Mouse (Mus musculus) liver, embryonic 13.5 days (tissue): ENCODE results near the gene Wrap73. TPM values are rescaled to one million over a fixed set of nuclear protein-coding genes. Genes with fewer than 3 reads are reported as not detected.

Experiments
- ATAC-seq: fragments of 200-750 bp; cut with Nextera tagmentation; 2 replicates; pipeline ENCODE4 v1.8.0; 2017; ENCODE audit warnings: low read depth, mild to moderate bottlenecking, moderate number of reproducible peaks, moderate library complexity
- DNase-seq: peaks from one replicate; pipeline ENCODE4 v3.0.0; 2022
- H3K27ac ChIP-seq: fragments of 300-500 bp; sonication (generic); 2 replicates; pipeline ENCODE4 v1.5.1; 2015; ENCODE audit warnings: moderate library complexity, mild to moderate bottlenecking, inconsistent platforms
- H3K27me3 ChIP-seq: fragments of 300-500 bp; sonication (generic); 2 replicates; pipeline ENCODE4 v1.6.1; 2015; ENCODE audit warnings: mild to moderate bottlenecking, inconsistent platforms
- H3K36me3 ChIP-seq: fragments of 300-500 bp; sonication (generic); 2 replicates; pipeline ENCODE4 v1.6.1; 2015; ENCODE audit warnings: mild to moderate bottlenecking, inconsistent platforms
- H3K4me1 ChIP-seq: fragments of 300-500 bp; sonication (generic); replicated peaks from 2 replicates; pipeline ENCODE4 v1.6.1; 2015; ENCODE audit warnings: inconsistent platforms
- H3K4me2 ChIP-seq: fragments of 300-500 bp; sonication (generic); 2 replicates; pipeline ENCODE4 v1.6.1; 2015; ENCODE audit warnings: inconsistent platforms, mild to moderate bottlenecking, moderate library complexity
- H3K4me3 ChIP-seq: fragments of 300-500 bp; sonication (generic); replicated peaks from 2 replicates; pipeline ENCODE4 v1.5.1; 2015; ENCODE audit warnings: mild to moderate bottlenecking, inconsistent platforms
- H3K9ac ChIP-seq: fragments of 300-500 bp; sonication (generic); 2 replicates; pipeline ENCODE4 v1.6.1; 2015; ENCODE audit warnings: mild to moderate bottlenecking, inconsistent platforms
- H3K9me3 ChIP-seq: fragments of 300-500 bp; sonication (generic); replicated peaks from 2 replicates; pipeline ENCODE4 v1.6.1; 2016; ENCODE audit warnings: inconsistent platforms
- WGBS: fragments of 180-500 bp; shearing (Covaris S2); methylation state at CpG from one replicate; pipeline ENCODE4 v1.1.7; 2015; ENCODE audit not compliant: insufficient replicate concordance; 5-methylcytosine and 5-hydroxymethylcytosine counted together
- polyA plus RNA-seq: library from polyadenylated mRNA; unstranded; fragments of >200 nt; fragmentation: Nextera tagmentation; extraction: Ambion mirVana; gene quantifications from 2 replicates; pipeline ENCODE4 v1.2.1, GENCODE M21; 2015

Wrap73 gene
- polyA plus RNA-seq, 1 experiment from 2014 or later = 29.9 TPM

DNA sequence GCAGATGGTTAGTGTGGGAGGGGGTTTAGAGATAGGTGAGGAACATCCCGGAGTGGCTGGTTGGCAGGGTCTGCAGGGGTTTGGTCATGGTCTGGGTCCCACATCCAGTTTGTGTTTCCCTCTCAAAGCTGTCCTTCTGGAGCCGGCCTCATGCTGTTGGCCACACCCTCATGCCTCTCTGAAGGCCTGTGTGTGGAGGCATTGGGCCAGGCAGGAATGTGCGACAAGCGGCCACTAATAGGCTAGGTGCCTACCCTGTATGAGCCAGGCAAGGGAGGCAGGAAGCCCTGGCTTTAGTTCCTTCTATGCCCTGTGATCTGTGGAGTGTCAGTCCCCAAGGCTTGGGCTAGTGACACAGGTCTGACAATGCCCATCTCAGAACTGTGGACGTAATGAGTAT is 42.8 kb downstream of the Wrap73 start:
- H3K27me3 ChIP-seq = no peaks in the 10 kb centered on the region
- 71% methylated on average over 5 of the region's 5 CpGs for WGBS
- H3K9me3 ChIP-seq = no peaks in the 10 kb centered on the region
- H3K36me3 ChIP-seq = no peaks in the 10 kb centered on the region
- no peak for ATAC-seq
- H3K27ac ChIP-seq = no peak overlapping the region
- H3K4me2 ChIP-seq = no peak overlapping the region
- H3K9ac ChIP-seq = no peak overlapping the region
- H3K4me1 ChIP-seq = peaks cover 7% of the 10 kb centered on the region; the same call in 1 of the 2 replicates
- no peak overlapping the region for H3K4me3 ChIP-seq
- DNase-seq = no peak

DNA sequence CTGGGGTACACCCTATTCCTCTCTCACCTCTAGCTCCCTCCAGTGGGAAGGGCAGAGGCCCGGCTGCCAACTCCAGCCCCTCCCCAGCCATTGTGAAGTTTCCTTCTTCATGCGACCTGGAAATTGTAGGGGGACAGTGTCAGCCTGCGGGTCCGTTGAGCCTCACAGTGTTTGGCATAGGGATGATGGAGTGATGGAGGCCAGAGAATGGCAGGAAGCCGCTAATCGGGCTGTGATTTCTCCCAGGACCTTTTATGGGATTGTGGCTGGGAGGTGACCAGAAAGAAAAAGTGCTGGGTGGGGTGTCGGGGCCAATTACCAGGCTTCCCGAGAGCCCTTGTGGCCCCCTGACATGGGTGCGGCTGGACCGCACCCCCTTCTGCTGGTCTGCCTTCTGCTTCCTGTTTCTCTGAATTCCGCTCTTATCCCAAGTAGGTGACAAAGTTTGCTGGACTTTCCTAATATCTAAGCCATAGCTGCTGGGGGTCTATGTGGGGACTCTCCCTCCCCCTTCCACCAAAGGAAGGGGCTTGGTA is 43.9 kb downstream of the Wrap73 start:
- no peaks in the 10 kb centered on the region for H3K36me3 ChIP-seq
- H3K4me2 ChIP-seq = no peak overlapping the region
- H3K27me3 ChIP-seq = no peaks in the 10 kb centered on the region
- H3K9me3 ChIP-seq = no peaks in the 10 kb centered on the region
- DNase-seq (no peak), ATAC-seq (no peak)
- 39% methylated on average over 11 of the region's 11 CpGs for WGBS
- H3K27ac ChIP-seq = no peak overlapping the region
- H3K9ac ChIP-seq = no peak overlapping the region
- H3K4me1 ChIP-seq = peaks cover 7% of the 10 kb centered on the region; the same call in 1 of the 2 replicates
- H3K4me3 ChIP-seq = no peak overlapping the region

DNA sequence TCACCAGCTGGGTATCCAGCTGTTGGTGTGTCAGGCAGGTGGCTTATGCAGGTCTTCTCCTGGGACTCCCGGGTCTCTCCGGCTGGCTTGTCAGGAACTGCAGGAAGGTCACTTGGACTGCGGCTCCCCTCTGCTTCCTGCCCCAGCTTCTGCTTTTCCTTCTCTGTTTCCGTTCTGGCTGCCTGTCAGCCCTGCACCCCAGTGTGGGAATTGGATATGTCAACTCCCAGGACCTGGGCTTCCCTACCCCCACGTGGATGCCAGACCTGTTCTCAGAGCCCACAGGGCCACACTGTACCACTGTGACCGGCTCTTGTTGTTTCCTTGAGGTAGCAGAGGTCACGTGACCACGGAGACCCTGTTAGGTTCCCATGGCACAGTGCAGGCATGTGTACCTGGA is 46.8 kb downstream of the Wrap73 start:
- 22% methylated on average over 8 of the region's 8 CpGs for WGBS
- H3K36me3 ChIP-seq = no peaks in the 10 kb centered on the region
- H3K27me3 ChIP-seq = no peaks in the 10 kb centered on the region
- ATAC-seq = no peak
- H3K27ac ChIP-seq = no peak overlapping the region
- H3K4me3 ChIP-seq = no peak overlapping the region
- H3K9me3 ChIP-seq = no peaks in the 10 kb centered on the region
- no peak for DNase-seq
- H3K4me2 ChIP-seq = no peak overlapping the region
- no peak overlapping the region for H3K9ac ChIP-seq
- peaks cover 7% of the 10 kb centered on the region; the same call in 1 of the 2 replicates for H3K4me1 ChIP-seq

DNA sequence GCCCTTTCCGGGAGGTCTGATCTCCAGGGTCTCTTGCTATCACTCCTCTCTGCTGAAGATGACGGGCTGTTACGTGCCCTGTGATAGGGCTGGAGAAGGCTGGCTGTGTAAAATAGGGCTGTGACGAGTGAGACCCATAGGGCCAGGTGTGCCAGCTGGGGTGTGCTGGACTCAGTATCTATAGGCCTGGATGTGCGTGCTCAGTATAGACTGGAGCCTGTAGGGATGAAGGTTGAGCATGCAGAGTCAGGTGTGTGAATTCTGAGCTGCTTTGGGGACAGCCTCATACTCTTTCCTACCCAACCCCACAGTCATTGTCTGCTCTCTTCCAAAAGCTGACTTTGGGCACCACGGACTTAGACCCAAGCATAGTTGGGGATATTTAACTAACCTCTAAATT is 55.8 kb downstream of the Wrap73 start:
- Histone ChIP-seq H3K36me3 (no peaks in the 10 kb centered on the region), H3K9me3 (no peaks in the 10 kb centered on the region), H3K9ac (no peak overlapping the region), H3K27me3 (no peaks in the 10 kb centered on the region), H3K27ac (no peak overlapping the region), H3K4me3 (no peak overlapping the region), H3K4me1 (no peaks in the 10 kb centered on the region), H3K4me2 (no peak overlapping the region)
- DNase-seq (no peak), ATAC-seq (no peak)
- 68% methylated on average over 6 of the region's 6 CpGs for WGBS

DNA sequence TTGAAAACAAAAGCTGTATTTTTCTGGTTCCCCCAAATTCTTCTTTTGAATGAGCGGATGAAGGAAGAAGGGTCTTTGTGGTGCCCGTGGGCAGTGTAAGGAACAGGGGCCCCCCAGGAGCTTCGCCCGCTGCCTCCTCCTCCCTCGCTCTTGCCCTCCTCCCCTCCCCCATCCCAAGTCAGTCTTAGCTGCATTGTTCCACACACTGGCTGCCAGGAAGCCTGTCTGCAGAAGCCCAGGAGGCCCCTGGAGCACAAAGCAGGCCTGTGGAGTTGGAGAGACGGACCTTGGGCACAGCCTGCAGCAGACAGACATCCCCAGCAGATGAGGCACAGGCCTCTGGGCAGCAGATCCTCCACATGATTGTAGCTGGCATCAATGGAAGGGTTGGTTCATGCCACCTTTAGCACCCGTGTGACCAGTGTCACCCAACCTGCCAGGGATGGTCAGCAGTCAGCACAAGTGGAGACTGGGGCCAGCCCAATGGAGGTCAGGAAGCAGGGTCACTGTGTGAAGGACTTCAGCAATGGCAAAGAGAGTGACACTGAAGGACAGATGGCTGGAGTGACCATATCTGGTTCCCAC is 56.3 kb downstream of the Wrap73 start:
- DNase-seq = no peak

DNA sequence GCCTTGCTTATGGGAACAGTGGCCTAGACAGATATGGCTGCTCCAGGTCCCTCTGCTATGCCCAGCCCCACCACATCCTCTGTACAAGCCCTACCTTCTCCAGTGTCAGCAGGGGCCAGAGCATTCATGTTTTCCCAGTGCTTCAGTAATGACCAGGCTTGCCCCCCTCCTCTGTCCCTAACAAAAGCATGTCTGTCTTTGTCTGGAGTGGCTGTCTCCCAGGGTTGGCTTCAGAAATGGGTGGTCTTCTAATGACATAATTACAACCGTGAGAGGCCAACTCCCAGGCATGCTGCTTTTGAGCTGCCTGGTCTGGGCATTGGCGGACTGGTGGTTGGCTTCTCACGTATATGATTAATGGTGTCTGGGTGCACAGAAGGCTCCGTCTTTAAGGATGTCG is 59.3 kb downstream of the Wrap73 start:
- Histone ChIP-seq H3K4me3 (no peak overlapping the region), H3K27me3 (no peaks in the 10 kb centered on the region), H3K9me3 (no peaks in the 10 kb centered on the region), H3K27ac (no peak overlapping the region), H3K4me1 (no peaks in the 10 kb centered on the region), H3K9ac (no peak overlapping the region), H3K36me3 (no peaks in the 10 kb centered on the region), H3K4me2 (no peak overlapping the region)
- ATAC-seq (no peak), DNase-seq (no peak)
- 78% methylated on average over 5 of the region's 5 CpGs for WGBS

More for the DNA sequence above, 56.3 kb downstream of the Wrap73 start:
- 46% methylated on average over 7 of the region's 7 CpGs for WGBS
- Histone ChIP-seq H3K9ac (no peak overlapping the region), H3K36me3 (no peaks in the 10 kb centered on the region), H3K27me3 (no peaks in the 10 kb centered on the region), H3K4me2 (no peak overlapping the region), H3K27ac (no peak overlapping the region), H3K4me3 (no peak overlapping the region), H3K4me1 (no peaks in the 10 kb centered on the region), H3K9me3 (no peaks in the 10 kb centered on the region)
- no peak for ATAC-seq

DNA sequence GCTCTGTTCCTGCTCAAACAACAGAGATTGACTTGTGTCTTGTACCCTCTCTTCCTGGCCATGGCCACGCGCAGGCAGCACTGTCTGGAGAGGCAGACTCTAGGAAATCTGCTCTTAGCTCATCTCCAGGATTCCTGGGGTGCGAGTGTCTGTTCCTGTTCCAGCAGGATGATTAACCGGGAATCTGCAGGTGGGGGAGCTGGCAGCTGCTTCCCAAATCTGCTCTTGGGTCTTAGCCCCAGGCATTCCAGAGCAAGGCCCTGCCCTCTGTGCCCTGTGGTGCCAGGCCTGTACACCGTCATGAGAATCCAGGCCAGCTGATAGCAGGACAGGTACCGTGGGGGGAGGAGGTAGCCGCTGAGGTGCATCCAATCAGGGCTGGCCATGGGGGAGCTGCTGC is 62.4 kb downstream of the Wrap73 start:
- DNase-seq (no peak), ATAC-seq (no peak)
- no peak overlapping the region for H3K27ac ChIP-seq
- no peak overlapping the region for H3K4me3 ChIP-seq
- no peaks in the 10 kb centered on the region for H3K36me3 ChIP-seq
- H3K9ac ChIP-seq = no peak overlapping the region
- 66% methylated on average over 7 of the region's 7 CpGs for WGBS
- no peaks in the 10 kb centered on the region for H3K4me1 ChIP-seq
- H3K27me3 ChIP-seq = 0 out of 2 replicates have a peak, but pooled peaks cover 3% of the 10 kb centered on the region
- no peak overlapping the region for H3K4me2 ChIP-seq
- H3K9me3 ChIP-seq = no peaks in the 10 kb centered on the region

DNA sequence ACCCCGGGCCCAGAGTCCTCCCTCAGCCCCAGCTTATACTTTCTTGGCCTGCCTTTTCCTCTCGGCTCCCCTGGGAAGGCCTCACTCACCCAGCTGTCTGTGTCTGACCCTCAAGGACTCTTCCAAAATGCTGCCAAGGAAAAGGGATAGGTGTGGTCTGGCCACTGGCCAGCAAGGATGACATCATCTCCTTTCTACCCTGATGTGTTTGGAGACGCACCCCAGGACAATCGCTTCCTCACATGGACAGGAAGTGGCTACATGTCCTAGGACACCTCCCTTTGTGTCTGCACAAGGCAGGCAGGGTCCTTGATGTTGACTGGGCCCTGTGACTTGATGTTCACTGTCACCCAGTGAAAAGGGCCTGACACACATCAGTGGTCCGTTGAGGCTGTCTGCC is 63.2 kb downstream of the Wrap73 start:
- no peak for DNase-seq
- ATAC-seq = no peak
- H3K9me3 ChIP-seq = no peaks in the 10 kb centered on the region
- H3K27ac ChIP-seq = no peak overlapping the region
- no peak overlapping the region for H3K9ac ChIP-seq
- no peaks in the 10 kb centered on the region for H3K4me1 ChIP-seq
- WGBS = 41% methylated on average over 5 of the region's 5 CpGs
- H3K4me3 ChIP-seq = no peak overlapping the region
- no peak overlapping the region for H3K4me2 ChIP-seq
- H3K27me3 ChIP-seq = 0 out of 2 replicates have a peak, but pooled peaks cover 5% of the 10 kb centered on the region
- no peaks in the 10 kb centered on the region for H3K36me3 ChIP-seq

DNA sequence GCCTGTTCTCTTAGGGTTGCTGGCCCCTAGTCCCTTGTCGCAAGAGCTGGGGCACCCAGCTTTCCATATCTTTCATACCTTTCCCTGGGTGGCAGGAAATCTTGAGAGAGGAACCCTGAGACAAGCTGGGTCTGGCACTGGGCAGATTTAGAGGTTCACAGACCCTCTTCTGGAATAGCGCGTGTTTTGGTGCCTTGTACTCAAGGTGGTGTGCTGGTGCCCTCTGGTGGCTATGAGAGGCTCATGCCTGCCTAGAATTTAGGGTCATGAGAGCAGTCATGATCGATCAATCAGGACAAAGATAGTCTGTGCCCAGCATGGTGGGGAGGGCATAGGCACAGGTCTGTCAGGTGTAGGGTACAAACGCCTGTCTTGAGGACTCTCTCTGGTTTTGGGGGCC is 65.1 kb downstream of the Wrap73 start:
- Histone ChIP-seq H3K4me3 (no peak overlapping the region), H3K36me3 (no peaks in the 10 kb centered on the region), H3K4me1 (no peaks in the 10 kb centered on the region), H3K27me3 (0 out of 2 replicates have a peak, but pooled peaks cover 8% of the 10 kb centered on the region), H3K9me3 (no peaks in the 10 kb centered on the region), H3K9ac (no peak overlapping the region), H3K27ac (no peak overlapping the region), H3K4me2 (no peak overlapping the region)
- 14% methylated on average over 5 of the region's 5 CpGs for WGBS
- DNase-seq = peak; percentile 11
- ATAC-seq = no peak

DNA sequence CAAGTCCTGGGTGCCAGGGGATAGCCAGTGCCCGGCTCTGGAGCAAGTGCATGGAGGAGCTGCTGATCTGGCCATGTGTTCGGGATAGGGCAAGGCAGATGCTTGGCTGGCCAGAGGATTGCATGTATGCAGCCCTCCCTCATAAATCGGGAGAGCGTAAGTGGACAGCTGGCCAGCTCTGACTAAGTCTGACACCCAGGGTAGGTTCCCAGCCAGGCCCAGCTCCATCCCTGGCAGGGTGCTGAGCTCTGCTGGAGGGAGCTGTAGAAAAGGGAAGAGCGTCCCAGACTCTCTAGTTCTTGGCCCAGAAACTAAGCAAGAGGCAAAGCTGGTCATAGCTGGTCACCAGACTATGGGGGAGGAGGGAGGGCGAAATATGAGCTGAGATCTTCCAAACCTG is 66.9 kb downstream of the Wrap73 start:
- Histone ChIP-seq H3K4me2 (no peak overlapping the region), H3K9me3 (no peaks in the 10 kb centered on the region), H3K27ac (no peak overlapping the region), H3K27me3 (0 out of 2 replicates have a peak, but pooled peaks cover 8% of the 10 kb centered on the region), H3K4me1 (peaks cover 8% of the 10 kb centered on the region), H3K9ac (no peak overlapping the region), H3K36me3 (no peaks in the 10 kb centered on the region), H3K4me3 (no peak overlapping the region)
- ATAC-seq (no peak), DNase-seq (no peak)
- WGBS = 54% methylated on average over 6 of the region's 6 CpGs

DNA sequence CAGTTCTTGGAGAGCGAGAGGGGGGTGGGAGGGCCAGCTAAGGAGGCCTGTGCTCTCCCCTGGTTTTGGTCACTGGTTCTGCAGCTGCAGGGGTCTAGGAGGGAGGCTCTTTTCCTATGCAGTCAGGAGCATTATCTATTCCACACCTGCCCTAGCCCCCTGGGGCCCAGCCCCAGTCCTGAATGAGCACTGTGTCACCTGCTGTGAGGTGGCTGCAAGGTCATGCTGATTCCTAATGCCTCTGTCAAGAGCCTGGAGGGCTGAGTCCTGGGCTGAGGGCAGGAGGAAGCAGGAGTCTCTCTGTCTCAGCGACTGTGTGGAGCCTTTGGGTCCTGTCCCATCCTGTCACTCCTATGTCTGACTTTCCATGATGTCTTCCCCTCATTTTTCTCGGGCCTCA is 67.7 kb downstream of the Wrap73 start:
- Histone ChIP-seq H3K27ac (no peak overlapping the region), H3K27me3 (0 out of 2 replicates have a peak, but pooled peaks cover 8% of the 10 kb centered on the region), H3K4me2 (no peak overlapping the region), H3K36me3 (no peaks in the 10 kb centered on the region), H3K4me1 (peaks cover 15% of the 10 kb centered on the region), H3K9me3 (no peaks in the 10 kb centered on the region), H3K4me3 (no peak overlapping the region), H3K9ac (no peak overlapping the region)
- no peak for DNase-seq
- no peak for ATAC-seq
- 19% methylated on average over 3 of the region's 3 CpGs for WGBS

DNA sequence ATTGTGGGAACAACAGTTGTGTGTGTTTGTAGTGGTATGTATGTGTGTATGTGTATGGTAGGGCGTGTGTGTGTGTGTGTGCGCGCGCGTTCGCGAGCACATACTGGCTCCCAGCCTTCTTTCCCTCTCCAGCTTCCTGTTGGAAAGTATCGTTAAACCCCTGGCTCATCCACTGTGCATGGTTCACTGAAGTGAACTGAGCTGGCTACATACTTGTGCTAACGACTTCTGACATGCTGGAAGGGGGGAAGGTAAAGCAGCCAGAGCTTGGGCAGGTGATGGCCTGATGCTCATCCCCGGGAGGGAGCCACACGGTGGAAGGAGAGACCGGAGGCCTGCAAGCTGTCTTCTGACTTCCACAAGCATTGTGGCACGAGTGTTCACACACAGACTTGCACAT is 69.3 kb downstream of the Wrap73 start:
- Histone ChIP-seq H3K36me3 (no peaks in the 10 kb centered on the region), H3K9ac (no peak overlapping the region), H3K4me3 (no peak overlapping the region), H3K4me2 (no peak overlapping the region), H3K4me1 (peaks cover 16% of the 10 kb centered on the region), H3K9me3 (no peaks in the 10 kb centered on the region), H3K27ac (no peak overlapping the region), H3K27me3 (0 out of 2 replicates have a peak, but pooled peaks cover 12% of the 10 kb centered on the region)
- 72% methylated on average over 13 of the region's 13 CpGs for WGBS
- no peak for DNase-seq
- no peak for ATAC-seq
